Mouse (Mus musculus) cerebellum, adult 8-10 months (tissue): ENCODE data around the gene Tmem167.

Experiments
- DNase-seq: peaks from one replicate; pipeline ENCODE4 v3.0.0; 2022

The Tmem167 gene

GRCm38 (mm10) chr13:90186694-90187093 is 97.8 kb downstream of the Tmem167 start:
- no peak for DNase-seq

- no peak for DNase-seq
Observed at GRCm38 (mm10) chr13:90188021-90188420, 99.1 kb downstream of the Tmem167 start.

DNA sequence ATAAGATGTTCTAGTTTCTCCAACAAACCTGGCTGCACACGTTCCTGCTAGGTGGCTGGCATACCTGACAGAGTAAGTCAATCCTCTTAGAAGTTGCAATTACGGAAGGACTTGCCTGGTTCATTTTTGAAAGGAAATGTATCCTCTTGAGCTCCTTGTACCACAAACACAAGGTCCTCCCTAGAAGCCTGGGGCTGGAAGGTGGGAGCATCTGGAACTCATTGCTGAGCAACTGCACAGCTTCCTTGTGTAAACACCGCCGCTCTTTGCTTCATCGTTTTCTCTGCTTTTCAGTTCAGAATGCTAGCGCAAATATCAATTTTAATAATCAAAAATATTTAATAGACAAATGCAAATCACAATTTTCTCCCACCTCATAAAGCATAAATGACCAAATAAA is 102.9 kb downstream of the Tmem167 start:
- DNase-seq = no peak
